Mouse (Mus musculus) kidney, embryonic 15.5 days (tissue): ENCODE results near the gene Abcc4. TPM values are rescaled to one million over a fixed set of nuclear protein-coding genes. Genes with fewer than 3 reads are reported as not detected.
A peak's percentile ranks its signal among the peaks of the same experiment; 100 is the strongest.

ENCODE experiments used
- ATAC-seq: fragments of 200-750 bp; cut with Nextera tagmentation; replicated peaks from 2 replicates; pipeline ENCODE4 v1.8.0; 2017; ENCODE audit warnings: moderate TSS enrichment; ENCODE audit not compliant: low FRiP score
- H3K27ac ChIP-seq: fragments of 300-500 bp; sonication (generic); 2 replicates; pipeline ENCODE4 v1.5.1; 2015; ENCODE audit warnings: mild to moderate bottlenecking, inconsistent platforms
- H3K27me3 ChIP-seq: fragments of 300-500 bp; sonication (generic); 2 replicates; pipeline ENCODE4 v1.6.1; 2015; ENCODE audit warnings: inconsistent platforms
- H3K36me3 ChIP-seq: fragments of 300-500 bp; sonication (generic); 2 replicates; pipeline ENCODE4 v1.6.1; 2015; ENCODE audit warnings: inconsistent platforms
- H3K4me1 ChIP-seq: fragments of 300-500 bp; sonication (generic); 2 replicates; pipeline ENCODE4 v1.6.1; 2015; ENCODE audit warnings: inconsistent platforms
- H3K4me2 ChIP-seq: fragments of 300-500 bp; sonication (generic); 2 replicates; pipeline ENCODE4 v1.6.1; 2015; ENCODE audit warnings: moderate library complexity, mild to moderate bottlenecking, inconsistent platforms
- H3K4me3 ChIP-seq: fragments of 300-500 bp; sonication (generic); replicated peaks from 2 replicates; pipeline ENCODE4 v1.5.1; 2015; ENCODE audit warnings: mild to moderate bottlenecking, inconsistent platforms
- H3K9ac ChIP-seq: fragments of 300-500 bp; sonication (generic); 2 replicates; pipeline ENCODE4 v1.6.1; 2015; ENCODE audit warnings: mild to moderate bottlenecking, inconsistent platforms
- H3K9me3 ChIP-seq: fragments of 300-500 bp; sonication (generic); replicated peaks from 2 replicates; pipeline ENCODE4 v1.6.1; 2016; ENCODE audit warnings: inconsistent platforms
- WGBS: fragments of 180-500 bp; shearing (Covaris S2); methylation state at CpG from one replicate; pipeline ENCODE4 v1.1.7; 2015; ENCODE audit warnings: mixed read lengths; 5-methylcytosine and 5-hydroxymethylcytosine counted together
- polyA plus RNA-seq: library from polyadenylated mRNA; unstranded; fragments of >200 nt; fragmentation: Nextera tagmentation; extraction: Ambion mirVana; gene quantifications from 2 replicates; pipeline ENCODE4 v1.2.1, GENCODE M21; 2015

The Abcc4 gene
- polyA plus RNA-seq, 1 experiment from 2014 or later, result 7.3 TPM

- Histone ChIP-seq H3K4me3 (no peak overlapping the region), H3K4me1 (peaks cover 54% of the 10 kb centered on the region), H3K36me3 (peaks cover under 1% of the 10 kb centered on the region; the same call in 1 of the 2 replicates), H3K27ac (peak overlapping the region; percentile 11), H3K4me2 (no peak overlapping the region), H3K27me3 (no peaks in the 10 kb centered on the region), H3K9me3 (no peaks in the 10 kb centered on the region), H3K9ac (no peak overlapping the region)
- 68% methylated on average over 5 of the region's 5 CpGs for WGBS
- ATAC-seq, result no peak
Measured at GRCm38 (mm10) chr14:118691404-118691803, 14.6 kb downstream of the Abcc4 start.

- Histone ChIP-seq H3K27me3 (no peaks in the 10 kb centered on the region), H3K36me3 (no peaks in the 10 kb centered on the region), H3K4me2 (no peak overlapping the region), H3K4me1 (peaks cover 59% of the 10 kb centered on the region), H3K4me3 (no peak overlapping the region), H3K9me3 (no peaks in the 10 kb centered on the region), H3K9ac (no peak overlapping the region), H3K27ac (peak overlapping the region; percentile 11)
- WGBS, result 46% methylated on average over 8 of the region's 8 CpGs
- ATAC-seq, result no peak
Measured at GRCm38 (mm10) chr14:118690921-118691320, 15.1 kb downstream of the Abcc4 start.

- WGBS, result 75% methylated on average over 10 of the region's 10 CpGs
- Histone ChIP-seq H3K4me2 (no peak overlapping the region), H3K4me3 (no peak overlapping the region), H3K9ac (no peak overlapping the region), H3K4me1 (peaks cover 59% of the 10 kb centered on the region), H3K36me3 (no peaks in the 10 kb centered on the region), H3K9me3 (no peaks in the 10 kb centered on the region), H3K27me3 (no peaks in the 10 kb centered on the region), H3K27ac (peak overlapping the region; percentile 11; the same call in 1 of the 2 replicates)
- no peak for ATAC-seq
Measured at GRCm38 (mm10) chr14:118690336-118690735, 15.7 kb downstream of the Abcc4 start.

- WGBS, result 66% methylated on average over 5 of the region's 5 CpGs
- no peaks in the 10 kb centered on the region for H3K9me3 ChIP-seq
- no peaks in the 10 kb centered on the region for H3K27me3 ChIP-seq
- no peak for ATAC-seq
- H3K27ac ChIP-seq, result peak overlapping the region; percentile 54
- H3K4me1 ChIP-seq, result peaks cover 50% of the 10 kb centered on the region
- no peaks in the 10 kb centered on the region for H3K36me3 ChIP-seq
- H3K4me2 ChIP-seq, result no peak overlapping the region
- no peak overlapping the region for H3K4me3 ChIP-seq
- H3K9ac ChIP-seq, result no peak overlapping the region
Measured at GRCm38 (mm10) chr14:118688643-118689042, 17.4 kb downstream of the Abcc4 start.

GRCm38 (mm10) chr14:118686861-118687260 lies 19.2 kb downstream of the Abcc4 start:
- H3K36me3 ChIP-seq, result no peaks in the 10 kb centered on the region
- H3K9me3 ChIP-seq, result no peaks in the 10 kb centered on the region
- H3K27ac ChIP-seq, result peak overlapping the region; percentile 63
- H3K4me3 ChIP-seq, result 0 out of 2 replicates have a peak overlapping the region, but pooled peaks have one; percentile 13
- peak overlapping the region; percentile 21 for H3K4me2 ChIP-seq
- ATAC-seq, result peak; percentile 64
- H3K4me1 ChIP-seq, result peaks cover 41% of the 10 kb centered on the region
- H3K27me3 ChIP-seq, result no peaks in the 10 kb centered on the region
- H3K9ac ChIP-seq, result no peak overlapping the region
- WGBS, result 50% methylated on average over 5 of the region's 5 CpGs

- Histone ChIP-seq H3K27ac (peak overlapping the region; percentile 63), H3K9ac (no peak overlapping the region), H3K4me1 (peaks cover 34% of the 10 kb centered on the region), H3K4me3 (no peak overlapping the region), H3K9me3 (no peaks in the 10 kb centered on the region), H3K27me3 (no peaks in the 10 kb centered on the region), H3K36me3 (no peaks in the 10 kb centered on the region), H3K4me2 (no peak overlapping the region)
- WGBS, result 89% methylated on average over 6 of the region's 6 CpGs
- ATAC-seq, result no peak
Measured at GRCm38 (mm10) chr14:118685572-118685971, 20.4 kb downstream of the Abcc4 start.

GRCm38 (mm10) chr14:118682339-118683034 lies 23.5 kb downstream of the Abcc4 start:
- H3K9me3 ChIP-seq, result no peaks in the 10 kb centered on the region
- ATAC-seq, result no peak
- H3K27ac ChIP-seq, result no peak overlapping the region
- no peak overlapping the region for H3K9ac ChIP-seq
- peaks cover 26% of the 10 kb centered on the region for H3K4me1 ChIP-seq
- no peak overlapping the region for H3K4me3 ChIP-seq
- no peaks in the 10 kb centered on the region for H3K36me3 ChIP-seq
- no peak overlapping the region for H3K4me2 ChIP-seq
- no peaks in the 10 kb centered on the region for H3K27me3 ChIP-seq
- WGBS, result 73% methylated on average over 10 of the region's 10 CpGs

GRCm38 (mm10) chr14:118681087-118681486 lies 24.9 kb downstream of the Abcc4 start:
- peak; percentile 19; the same call in 1 of the 2 replicates for ATAC-seq
- no peak overlapping the region for H3K4me2 ChIP-seq
- H3K27ac ChIP-seq, result no peak overlapping the region
- 25% methylated on average over 8 of the region's 8 CpGs for WGBS
- no peak overlapping the region for H3K4me3 ChIP-seq
- no peaks in the 10 kb centered on the region for H3K27me3 ChIP-seq
- H3K4me1 ChIP-seq, result peaks cover 28% of the 10 kb centered on the region
- no peak overlapping the region for H3K9ac ChIP-seq
- H3K36me3 ChIP-seq, result no peaks in the 10 kb centered on the region
- H3K9me3 ChIP-seq, result no peaks in the 10 kb centered on the region

- H3K4me3 ChIP-seq, result no peak overlapping the region
- 83% methylated on average over 9 of the region's 9 CpGs for WGBS
- H3K36me3 ChIP-seq, result no peaks in the 10 kb centered on the region
- peaks cover 40% of the 10 kb centered on the region for H3K4me1 ChIP-seq
- no peak for ATAC-seq
- H3K9me3 ChIP-seq, result no peaks in the 10 kb centered on the region
- H3K27me3 ChIP-seq, result no peaks in the 10 kb centered on the region
- no peak overlapping the region for H3K9ac ChIP-seq
- no peak overlapping the region for H3K4me2 ChIP-seq
- no peak overlapping the region for H3K27ac ChIP-seq
Measured at GRCm38 (mm10) chr14:118678279-118678985, 27.6 kb downstream of the Abcc4 start.

- Histone ChIP-seq H3K9me3 (no peaks in the 10 kb centered on the region), H3K27ac (peak overlapping the region; percentile 22; the same call in 1 of the 2 replicates), H3K36me3 (no peaks in the 10 kb centered on the region), H3K9ac (no peak overlapping the region), H3K4me1 (peaks cover 41% of the 10 kb centered on the region), H3K27me3 (no peaks in the 10 kb centered on the region), H3K4me3 (no peak overlapping the region), H3K4me2 (no peak overlapping the region)
- WGBS, result 58% methylated on average over 13 of the region's 13 CpGs
- ATAC-seq, result peak; percentile 19; the same call in 1 of the 2 replicates
Measured at GRCm38 (mm10) chr14:118676308-118676994, 29.6 kb downstream of the Abcc4 start.

- H3K9ac ChIP-seq, result no peak overlapping the region
- H3K9me3 ChIP-seq, result no peaks in the 10 kb centered on the region
- WGBS, result 80% methylated on average over 11 of the region's 11 CpGs
- H3K27me3 ChIP-seq, result no peaks in the 10 kb centered on the region
- H3K4me3 ChIP-seq, result no peak overlapping the region
- H3K36me3 ChIP-seq, result no peaks in the 10 kb centered on the region
- peaks cover 37% of the 10 kb centered on the region for H3K4me1 ChIP-seq
- ATAC-seq, result no peak
- no peak overlapping the region for H3K27ac ChIP-seq
- no peak overlapping the region for H3K4me2 ChIP-seq
Measured at GRCm38 (mm10) chr14:118674705-118675139, 31.3 kb downstream of the Abcc4 start.

- Histone ChIP-seq H3K36me3 (no peaks in the 10 kb centered on the region), H3K4me1 (peaks cover 37% of the 10 kb centered on the region), H3K9me3 (no peaks in the 10 kb centered on the region), H3K27me3 (no peaks in the 10 kb centered on the region), H3K4me2 (no peak overlapping the region), H3K27ac (no peak overlapping the region), H3K4me3 (no peak overlapping the region), H3K9ac (no peak overlapping the region)
- 79% methylated on average over 7 of the region's 7 CpGs for WGBS
- no peak for ATAC-seq
Measured at GRCm38 (mm10) chr14:118674224-118674623, 31.8 kb downstream of the Abcc4 start.
